Mouse (Mus musculus) forebrain, embryonic 15.5 days (tissue): ENCODE results near the gene Bora. TPM values are rescaled to one million over a fixed set of nuclear protein-coding genes. Genes with fewer than 3 reads are reported as not detected.

Experiments
- polyA plus RNA-seq: library from polyadenylated mRNA; unstranded; fragments of >200 nt; fragmentation: Nextera tagmentation; extraction: Ambion mirVana; gene quantifications from 2 replicates; pipeline ENCODE4 v1.2.1, GENCODE M21; 2015

The Bora gene
- polyA plus RNA-seq, 1 experiment from 2014 or later: 26.1 TPM

Other genes with a start within 250 kb of the Bora start
- 1.1 TPM in 1 of 2 replicates, not detected in the other for gene Rpl36a-ps1, start 51.9 kb upstream of the Bora start, polyA plus RNA-seq
- gene Mzt1, start 88 bp upstream of the Bora start, polyA plus RNA-seq: 125 and 128 TPM in 2 replicates
- gene Pibf1, start 53.2 kb downstream of the Bora start, polyA plus RNA-seq: 19.6 and 22.2 TPM in 2 replicates
- gene Dis3, start 53.5 kb downstream of the Bora start, polyA plus RNA-seq: 24.7 and 28.5 TPM in 2 replicates